Mouse (Mus musculus): Measurements from ENCODE around the gene Krt76.

DNA sequence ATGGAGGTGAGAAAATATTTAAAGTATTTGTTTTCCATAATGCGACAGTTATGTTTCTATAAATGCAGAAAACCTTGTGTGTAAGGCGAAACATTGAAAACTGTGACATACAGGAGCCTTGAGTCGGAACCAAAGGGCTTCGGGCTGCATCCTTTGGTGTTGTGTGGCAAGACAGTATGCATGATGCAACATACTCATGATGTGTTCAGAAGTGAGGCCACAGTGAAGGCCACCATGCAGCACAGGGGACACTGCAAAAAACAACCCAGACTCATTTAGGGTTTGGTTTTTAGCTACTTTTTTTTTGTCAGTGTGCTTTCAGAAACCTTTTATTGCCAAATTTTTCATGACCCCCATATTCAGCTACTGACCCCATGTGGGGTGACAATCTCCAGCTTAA is 2.5 kb upstream of the Krt76 start:
- no peak for TF ChIP-seq CTCF (IDR thresholded peaks at IDR 0.05; ENCODE audit: borderline replicate concordance, insufficient read depth, low read length)
- TF ChIP-seq POLR2A (IDR thresholded peaks at IDR 0.05; ENCODE audit: low read depth, low read length): no peak
